Mouse (Mus musculus): ENCODE results near the gene Ugt1a7c. TPM values are rescaled to one million over a fixed set of nuclear protein-coding genes. Genes with fewer than 3 reads are reported as not detected.

Gene Ugt1a7c
- polyA plus RNA-seq (2014; fragmentation: Illumina TruSeq; extraction: RNeasy Lipid Tissue Mini Kit (QIAGEN cat#74804); ENCODE audit: insufficient read depth, low read depth, low replicate concordance) = 3.0 TPM

DNA sequence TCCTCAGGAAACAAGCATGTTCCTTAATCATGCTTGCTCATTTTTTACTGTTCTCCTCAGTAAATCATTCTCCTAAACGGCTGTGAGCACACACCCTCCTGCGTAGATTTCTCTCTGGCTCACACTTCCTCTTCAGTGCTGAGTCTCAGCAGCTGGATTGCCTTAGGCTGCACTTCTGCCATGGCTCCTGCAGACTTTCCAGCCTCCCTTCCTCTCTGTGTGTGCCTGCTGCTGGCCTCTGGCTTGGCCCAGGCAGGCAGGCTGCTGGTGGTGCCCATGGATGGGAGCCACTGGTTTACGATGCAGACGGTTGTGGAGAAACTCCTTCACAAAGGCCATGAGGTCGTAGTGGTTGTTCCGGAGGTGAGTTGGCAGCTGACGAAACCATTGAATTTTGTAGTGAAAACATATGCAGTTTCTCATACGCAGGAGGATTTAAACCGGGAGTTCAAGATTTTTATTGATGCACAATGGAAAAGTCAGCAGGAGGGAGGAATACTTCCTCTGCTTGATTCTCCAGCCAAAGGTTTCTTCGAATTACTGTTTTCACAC, at the start of gene Ugt1a7c:
Ugt1a7c (plus strand) TSS at position 122 of the 552 bp plus-strand sequence.

DNA sequence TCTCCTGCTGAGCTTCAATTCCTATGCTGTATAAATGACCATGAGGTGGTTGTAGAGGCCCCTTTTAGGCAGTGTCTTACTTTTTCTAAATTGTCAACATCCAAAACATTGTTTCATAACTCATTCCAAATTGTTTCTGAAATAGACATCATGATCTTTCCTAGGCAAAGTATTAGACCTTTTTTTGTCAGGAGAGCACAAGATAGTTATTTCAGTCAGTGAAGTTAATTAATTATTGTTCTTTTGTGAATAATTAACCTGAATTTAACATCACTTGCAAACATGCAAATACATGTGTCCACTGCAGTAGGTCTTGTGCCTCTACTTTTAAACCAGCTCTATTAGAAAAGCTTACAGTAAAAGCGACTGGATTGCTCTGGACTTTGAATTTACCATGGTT, 39.8 kb upstream of the Ugt1a7c start, which contains the start of gene Ugt1a10:
Ugt1a10 (plus strand) TSS at position 301 of the 400 bp plus-strand sequence.

DNA sequence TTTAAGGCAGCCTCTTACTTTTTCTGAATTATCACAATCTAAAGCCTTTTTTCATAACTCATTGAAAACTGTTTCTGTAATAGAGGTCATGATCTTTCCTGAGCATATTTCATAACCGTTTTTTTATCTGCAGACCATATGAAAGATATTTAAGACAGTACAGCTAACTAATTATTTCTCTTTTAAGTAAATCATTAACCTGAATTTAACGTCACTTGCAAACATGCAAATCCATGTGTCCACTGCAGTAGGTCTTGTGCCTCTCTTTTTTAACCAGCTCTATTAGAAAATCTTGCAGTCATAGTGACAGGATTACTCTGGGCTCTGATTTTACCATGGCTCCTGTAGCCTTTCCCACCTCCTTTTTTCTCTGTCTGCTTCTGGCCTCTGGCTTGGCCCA, 24.4 kb upstream of the Ugt1a7c start, which contains the start of gene Ugt1a9:
Ugt1a9 (plus strand) TSS at position 306 of the 400 bp plus-strand sequence.

DNA sequence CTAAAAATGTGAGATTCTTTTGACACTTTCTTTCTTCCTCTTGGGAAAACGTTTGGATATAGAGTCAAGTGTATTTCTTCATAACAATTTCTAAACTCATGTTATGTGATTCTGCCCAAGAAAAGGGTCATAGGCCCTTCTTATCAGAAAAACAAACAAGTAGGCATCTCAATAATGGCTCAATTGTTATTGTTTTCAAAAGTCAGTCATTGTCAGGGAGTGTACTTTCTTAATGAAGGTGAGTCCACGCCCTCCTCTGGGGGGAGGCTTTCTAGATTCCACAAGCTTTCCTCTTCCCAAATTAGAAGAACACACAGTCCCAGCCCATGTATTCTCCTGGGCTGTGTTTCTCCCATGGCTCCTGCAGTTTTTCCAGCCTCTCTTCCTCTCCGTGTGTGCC, 7.3 kb upstream of the Ugt1a7c start, which contains the start of gene Ugt1a8:
Ugt1a8 (plus strand) TSS at position 301 of the 400 bp plus-strand sequence.

DNA sequence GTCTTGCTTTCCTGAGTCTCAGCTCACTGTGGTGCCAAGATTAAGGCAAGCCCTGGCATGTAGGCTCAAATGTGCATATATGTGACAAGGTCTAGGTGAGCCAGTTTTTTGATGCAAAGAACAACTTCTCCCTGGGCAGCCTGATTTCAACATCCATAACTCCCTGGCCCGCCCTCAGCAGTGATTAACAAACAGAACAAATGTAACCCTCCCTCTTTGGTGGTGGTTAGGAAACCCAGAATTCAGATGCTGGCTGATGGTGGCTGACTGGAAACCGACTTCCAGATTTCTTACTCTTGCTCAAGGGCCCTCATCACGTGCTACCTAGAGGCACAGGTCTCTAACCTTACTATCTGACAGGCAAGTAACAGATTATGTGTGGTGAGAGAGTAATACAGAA, 8.2 kb downstream of the Ugt1a7c start, which contains the start of gene Ugt1a6b:
Ugt1a6b (plus strand) TSS at position 234 of the 400 bp plus-strand sequence.

DNA sequence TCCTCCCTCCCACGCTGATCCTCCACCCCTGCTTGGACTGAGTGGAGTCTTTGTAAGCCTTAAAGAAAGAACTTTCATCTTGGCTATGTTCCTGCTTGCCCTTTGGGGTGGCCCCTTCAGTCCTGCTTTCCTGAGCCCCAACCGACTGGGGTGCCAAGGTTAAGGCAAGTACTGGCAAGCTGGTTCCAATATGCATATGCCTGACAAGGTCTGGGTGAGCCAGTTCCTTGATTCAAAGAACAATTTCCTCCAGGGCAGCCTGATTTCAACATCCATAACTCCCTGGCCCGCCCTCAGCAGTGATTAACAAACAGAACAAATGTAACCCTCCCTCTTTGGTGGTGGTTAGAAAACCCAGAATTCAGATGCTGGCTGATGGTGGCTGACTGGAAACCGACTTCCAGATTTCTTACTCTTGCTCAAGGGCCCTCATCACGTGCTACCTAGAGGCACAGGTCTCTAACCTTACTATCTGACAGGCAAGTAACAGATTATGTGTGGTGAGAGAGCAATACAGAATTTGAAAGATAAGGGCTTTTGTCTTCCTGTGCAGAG, 39.7 kb downstream of the Ugt1a7c start, which contains the start of gene Ugt1a6a:
Ugt1a6a (plus strand) TSS at position 353 of the 555 bp plus-strand sequence.

DNA sequence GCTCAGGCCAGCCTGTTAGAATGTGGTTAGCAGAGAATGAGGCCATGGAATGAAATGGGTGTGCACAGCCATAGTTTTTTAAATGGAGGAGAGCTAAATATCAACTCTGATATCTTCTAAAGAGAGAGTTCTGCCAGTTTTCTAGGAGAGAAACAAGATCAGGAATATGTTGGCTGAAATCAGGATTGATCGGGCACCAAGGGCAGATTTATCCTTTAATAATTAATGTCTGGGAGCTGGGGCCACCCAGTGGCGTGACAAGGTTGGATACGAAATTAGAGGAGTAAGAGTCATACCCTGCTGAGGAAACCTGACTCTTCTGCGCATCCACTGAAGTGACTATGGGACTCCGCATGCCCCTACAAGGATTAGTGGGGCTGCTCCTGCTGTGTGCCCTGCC, 70.8 kb downstream of the Ugt1a7c start, which contains the start of gene Ugt1a5:
Ugt1a5 (plus strand) TSS at position 302 of the 400 bp plus-strand sequence.

DNA sequence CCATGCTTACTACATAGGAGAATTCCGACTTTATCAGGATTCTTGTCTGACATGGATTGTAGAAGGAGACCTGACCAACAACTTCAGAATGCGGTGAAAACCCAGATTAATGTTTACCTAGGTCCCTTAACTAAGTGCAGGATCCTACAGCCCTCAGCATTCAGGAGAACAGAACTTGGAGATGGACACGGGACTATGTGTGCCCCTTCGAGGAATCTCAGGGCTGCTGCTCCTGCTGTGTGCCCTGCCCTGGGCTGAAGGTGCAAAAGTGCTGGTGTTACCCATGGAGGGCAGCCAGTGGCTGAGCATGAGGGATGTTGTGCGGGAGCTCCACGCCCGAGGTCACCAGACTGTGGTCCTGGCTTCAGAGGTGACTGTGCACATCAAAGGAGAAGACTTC, 105.6 kb downstream of the Ugt1a7c start, which contains the start of gene Ugt1a2:
Ugt1a2 (plus strand) TSS at position 146 of the 400 bp plus-strand sequence.

DNA sequence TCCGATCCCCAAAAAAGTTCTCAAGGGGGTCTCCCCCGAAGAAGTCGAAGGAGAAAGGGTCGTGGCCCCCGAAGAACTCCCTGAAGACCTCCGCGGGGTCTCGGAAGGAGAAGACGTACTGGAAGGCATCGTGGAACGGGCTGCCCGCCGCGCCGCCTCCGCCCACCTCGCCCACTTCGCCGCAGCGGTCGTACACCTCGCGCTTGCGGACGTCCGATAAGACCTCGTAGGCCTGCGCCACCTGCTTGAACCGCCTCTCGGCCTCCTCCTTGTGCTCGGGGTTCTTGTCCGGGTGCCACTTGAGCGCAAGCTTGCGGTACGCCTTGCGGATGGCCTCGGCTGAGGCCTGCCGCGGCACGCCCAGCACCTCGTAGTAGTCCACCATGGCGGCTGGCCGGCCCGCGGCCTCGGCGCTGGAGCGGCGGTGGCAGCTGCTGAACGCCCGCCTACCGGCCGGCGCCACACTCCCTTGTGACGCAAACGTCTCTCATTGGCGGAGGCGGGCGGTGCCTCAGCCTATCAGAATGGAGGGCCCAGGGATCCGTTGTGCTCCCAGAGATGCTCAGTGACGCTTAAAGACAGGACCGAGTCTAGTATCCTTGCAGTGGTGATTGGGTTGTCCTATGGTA, 110.5 kb downstream of the Ugt1a7c start, which contains the start of gene Dnajb3:
Dnajb3 (minus strand) TSS at position 489 of the 629 bp plus-strand sequence.

DNA sequence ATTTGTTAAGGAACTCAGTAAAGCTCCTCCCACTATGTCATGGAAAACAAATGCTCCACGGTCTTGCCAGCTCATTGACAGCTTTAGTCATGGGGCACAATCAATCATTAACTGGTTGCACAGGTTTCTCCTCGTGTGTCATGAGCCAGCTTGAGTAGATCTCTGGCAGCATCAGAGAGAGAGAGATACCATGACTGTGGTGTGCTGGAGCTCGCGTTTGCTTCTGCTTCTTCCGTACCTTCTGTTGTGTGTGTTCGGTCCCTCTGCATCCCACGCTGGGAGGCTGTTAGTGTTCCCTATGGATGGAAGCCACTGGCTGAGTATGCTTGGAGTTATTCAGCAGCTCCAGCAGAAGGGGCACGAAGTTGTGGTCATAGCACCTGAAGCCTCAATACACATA, 117.0 kb downstream of the Ugt1a7c start, which contains the start of gene Ugt1a1:
Ugt1a1 (plus strand) TSS at position 148 of the 400 bp plus-strand sequence.

DNA sequence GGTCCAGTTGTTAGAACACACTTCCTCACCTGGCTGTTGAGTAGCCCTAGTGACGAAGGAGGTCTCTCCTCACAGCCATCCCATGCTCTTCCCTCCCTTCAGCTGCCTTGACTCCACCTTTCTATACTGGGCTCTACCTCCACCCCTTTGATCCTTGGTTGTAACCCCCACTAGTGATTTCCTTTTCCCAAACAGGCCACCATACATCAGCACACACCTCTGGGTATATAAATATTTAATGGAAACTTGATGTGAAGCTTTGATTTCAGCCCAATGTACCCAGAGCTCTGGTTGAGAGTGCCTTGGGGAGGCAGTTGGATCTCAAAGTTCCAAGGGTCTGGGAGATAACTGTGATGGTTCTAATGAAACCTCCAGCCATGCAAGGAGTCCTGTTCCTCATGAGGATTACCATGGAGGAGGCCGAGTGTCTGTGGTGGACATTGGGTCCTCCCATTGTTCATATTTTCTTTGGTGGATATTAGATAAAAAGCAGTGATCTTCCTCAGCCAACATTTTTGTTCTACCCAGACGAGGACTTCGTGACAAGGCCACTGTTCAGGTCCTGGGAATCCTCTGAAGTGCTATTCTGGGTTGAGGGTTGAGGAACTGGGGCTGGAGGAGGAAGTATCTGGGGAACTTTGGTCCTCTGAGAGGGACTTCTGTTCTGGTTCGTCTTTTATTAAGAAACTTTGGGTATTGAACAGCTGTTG, 132.0 kb downstream of the Ugt1a7c start, which contains the start of gene Mroh2a:
Mroh2a (plus strand) TSS at position 317 of the 710 bp plus-strand sequence.

Other genes starting within 250 kb of the Ugt1a7c start
- gene Dgkd, start 241.8 kb upstream of the Ugt1a7c start, polyA plus RNA-seq (2014; fragmentation: Illumina TruSeq; extraction: RNeasy Lipid Tissue Mini Kit (QIAGEN cat#74804); ENCODE audit: insufficient read depth, low read depth, low replicate concordance) = 24.4 TPM
- gene Usp40, start 86.5 kb upstream of the Ugt1a7c start, polyA plus RNA-seq (2014; fragmentation: Illumina TruSeq; extraction: RNeasy Lipid Tissue Mini Kit (QIAGEN cat#74804); ENCODE audit: insufficient read depth, low read depth, low replicate concordance) = 5.5 TPM
- gene Ugt1a10, start 39.7 kb upstream of the Ugt1a7c start, polyA plus RNA-seq (2014; fragmentation: Illumina TruSeq; extraction: RNeasy Lipid Tissue Mini Kit (QIAGEN cat#74804); ENCODE audit: insufficient read depth, low read depth, low replicate concordance) = not detected
- gene Ugt1a9, start 24.3 kb upstream of the Ugt1a7c start, polyA plus RNA-seq (2014; fragmentation: Illumina TruSeq; extraction: RNeasy Lipid Tissue Mini Kit (QIAGEN cat#74804); ENCODE audit: insufficient read depth, low read depth, low replicate concordance) = not detected
- gene Ugt1a8, start 7.2 kb upstream of the Ugt1a7c start, polyA plus RNA-seq (2014; fragmentation: Illumina TruSeq; extraction: RNeasy Lipid Tissue Mini Kit (QIAGEN cat#74804); ENCODE audit: insufficient read depth, low read depth, low replicate concordance) = not detected
- gene Ugt1a6b, start 8.2 kb downstream of the Ugt1a7c start, polyA plus RNA-seq (2014; fragmentation: Illumina TruSeq; extraction: RNeasy Lipid Tissue Mini Kit (QIAGEN cat#74804); ENCODE audit: insufficient read depth, low read depth, low replicate concordance) = 2.4 TPM
- gene Ugt1a6a, start 39.7 kb downstream of the Ugt1a7c start, polyA plus RNA-seq (2014; fragmentation: Illumina TruSeq; extraction: RNeasy Lipid Tissue Mini Kit (QIAGEN cat#74804); ENCODE audit: insufficient read depth, low read depth, low replicate concordance) = 25.8 TPM
- gene Ugt1a5, start 71.0 kb downstream of the Ugt1a7c start, polyA plus RNA-seq (2014; fragmentation: Illumina TruSeq; extraction: RNeasy Lipid Tissue Mini Kit (QIAGEN cat#74804); ENCODE audit: insufficient read depth, low read depth, low replicate concordance) = not detected
- not detected for gene Ugt1a2, start 105.5 kb downstream of the Ugt1a7c start, polyA plus RNA-seq (2014; fragmentation: Illumina TruSeq; extraction: RNeasy Lipid Tissue Mini Kit (QIAGEN cat#74804); ENCODE audit: insufficient read depth, low read depth, low replicate concordance)
- gene Dnajb3, start 110.7 kb downstream of the Ugt1a7c start, polyA plus RNA-seq (2014; fragmentation: Illumina TruSeq; extraction: RNeasy Lipid Tissue Mini Kit (QIAGEN cat#74804); ENCODE audit: insufficient read depth, low read depth, low replicate concordance) = 1.3 TPM
- 0.14 TPM for gene Ugt1a1, start 116.9 kb downstream of the Ugt1a7c start, polyA plus RNA-seq (2014; fragmentation: Illumina TruSeq; extraction: RNeasy Lipid Tissue Mini Kit (QIAGEN cat#74804); ENCODE audit: insufficient read depth, low read depth, low replicate concordance)
- 0.27 TPM for gene Mroh2a, start 131.9 kb downstream of the Ugt1a7c start, polyA plus RNA-seq (2014; fragmentation: Illumina TruSeq; extraction: RNeasy Lipid Tissue Mini Kit (QIAGEN cat#74804); ENCODE audit: insufficient read depth, low read depth, low replicate concordance)
- 11.8 TPM for gene Hjurp, start 182.6 kb downstream of the Ugt1a7c start, polyA plus RNA-seq (2014; fragmentation: Illumina TruSeq; extraction: RNeasy Lipid Tissue Mini Kit (QIAGEN cat#74804); ENCODE audit: insufficient read depth, low read depth, low replicate concordance)
- gene Trpm8, start 182.6 kb downstream of the Ugt1a7c start, polyA plus RNA-seq (2014; fragmentation: Illumina TruSeq; extraction: RNeasy Lipid Tissue Mini Kit (QIAGEN cat#74804); ENCODE audit: insufficient read depth, low read depth, low replicate concordance) = not detected

Data from lung, adult 10 weeks (tissue).